ENCODE assay signal across 8 mouse cellular contexts in the genomic region with DNA sequence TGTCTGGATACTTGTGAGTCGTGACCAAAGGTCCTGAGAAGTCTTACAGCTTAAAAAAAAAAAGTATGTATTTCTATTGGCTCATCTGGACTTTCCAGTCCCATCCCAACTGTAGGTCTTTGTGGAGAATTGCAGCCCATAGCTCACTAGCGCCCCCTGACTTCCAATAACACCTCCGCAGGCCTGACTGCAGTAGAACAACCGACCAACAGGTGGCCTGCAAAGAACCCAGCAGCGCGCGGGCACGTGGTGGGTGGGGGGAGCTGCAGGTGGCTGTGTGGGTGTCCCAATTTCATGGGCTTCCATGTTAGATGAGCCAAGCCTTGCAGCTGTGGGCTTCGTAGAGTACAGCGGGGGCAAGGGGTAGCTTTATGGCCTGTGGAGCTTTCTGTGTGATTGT.
A peak's percentile ranks its signal among the peaks of the same experiment; 100 is the strongest.
DNase-seq lines count a peak whose midpoint lies in the region; ATAC-seq and TF ChIP-seq lines count a peak whose summit lies in the region.

No protein-coding gene starts in this region.

- peak; percentile 59 to 64 for DNase-seq in heart, adult 2 months
- peak; percentile 49 for DNase-seq in WW6 (ENCODE audit: low read depth, low spot score)
- peak; percentile 68 for DNase-seq in embryo, embryonic 9.5 days (ENCODE audit: extremely low spot score)
- DNase-seq in intestine, embryonic 14.5 days (ENCODE audit: low spot score) = peak; percentile 74
- peak; percentile 84 for DNase-seq in limb, embryonic 10.5 days (ENCODE audit: low spot score)
- peak; percentile 70 to 83 for DNase-seq in natural killer cell, adult 2 months (ENCODE audit: low spot score in 2 of 2)

- H3K4me3 ChIP-seq in heart, adult 2 months = no peak overlapping the region
- H3K4me3 ChIP-seq in heart, embryonic 11.5 days (ENCODE audit: low read depth, low read length) = no peak overlapping the region
- H3K4me3 ChIP-seq in intestine, embryonic 14.5 days (ENCODE audit: low read depth, low read length) = no peak overlapping the region
- H3K4me3 ChIP-seq in limb, embryonic 10.5 days = peak overlapping the region; percentile 7; the same call in 1 of the 2 replicates
- no peak overlapping the region for H3K4me3 ChIP-seq in testis, adult 2 months (ENCODE audit: control insufficient read depth, low read depth, low read length)

- TF ChIP-seq EP300 in heart, adult 2 months (IDR thresholded peaks at IDR 0.05; ENCODE audit: insufficient read depth, low read depth, low read length) = 0 out of 2 replicates have a peak, but pooled peaks have one; percentile 26

- no peak overlapping the region for H3K9ac ChIP-seq in heart, adult 2 months (ENCODE audit: low read depth, low read length)
- H3K9ac ChIP-seq in heart, embryonic 11.5 days (ENCODE audit: low read depth, low read length) = no peak overlapping the region
- no peak overlapping the region for H3K9ac ChIP-seq in intestine, embryonic 14.5 days (ENCODE audit: low read length)

- no peak overlapping the region for H3K4me2 ChIP-seq in heart, embryonic 11.5 days
- no peak overlapping the region for H3K4me2 ChIP-seq in intestine, embryonic 14.5 days (ENCODE audit: low read length)

- intact Hi-C loops in heart, adult 2 months (cut with DNase I) = loop anchor here (1.0 kb wide), 1 partner anchor 161 kb away; no protein-coding TSS in a partner anchor

- ATAC-seq in heart, embryonic 11.5 days (replicated peaks; ENCODE audit: insufficient number of reproducible peaks, low FRiP score, low TSS enrichment) = no peak
- ATAC-seq in intestine, embryonic 14.5 days (replicated peaks; ENCODE audit: low FRiP score, low TSS enrichment, low read depth) = peak; percentile 30; the same call in 1 of the 2 replicates

- no peaks in the 10 kb centered on the region for H3K79me2 ChIP-seq in heart, adult 2 months (replicated peaks; ENCODE audit: control insufficient read depth, insufficient read depth, low read length)

- H3K4me1 ChIP-seq in heart, adult 2 months (ENCODE audit: control insufficient read depth, insufficient read depth, low read length) = no peaks in the 10 kb centered on the region; the same call in 1 of the 2 replicates
- peaks cover 6% of the 10 kb centered on the region; the same call in 1 of the 2 replicates for H3K4me1 ChIP-seq in heart, embryonic 11.5 days (ENCODE audit: control insufficient read depth, insufficient read depth, low read length)
- peaks cover 20% of the 10 kb centered on the region for H3K4me1 ChIP-seq in intestine, embryonic 14.5 days (replicated peaks; ENCODE audit: control insufficient read depth, insufficient read depth, low read length)
- peaks cover 18% of the 10 kb centered on the region for H3K4me1 ChIP-seq in limb, embryonic 10.5 days
- peaks cover 6% of the 10 kb centered on the region for H3K4me1 ChIP-seq in testis, adult 2 months (ENCODE audit: control insufficient read depth, insufficient read depth, low read length)

- peak; percentile 92 for TF ChIP-seq CTCF in heart, adult 2 months (IDR thresholded peaks at IDR 0.05)
- TF ChIP-seq CTCF in testis, adult 2 months (IDR thresholded peaks at IDR 0.05; ENCODE audit: control insufficient read depth, insufficient read depth, insufficient replicate concordance, low read depth, low read length) = peak; percentile 90

- H3K27me3 ChIP-seq in heart, adult 2 months (ENCODE audit: control insufficient read depth, insufficient read depth, low read length) = no peaks in the 10 kb centered on the region
- no peaks in the 10 kb centered on the region for H3K27me3 ChIP-seq in heart, embryonic 11.5 days (ENCODE audit: control insufficient read depth, insufficient read depth, low read length)
- no peaks in the 10 kb centered on the region for H3K27me3 ChIP-seq in intestine, embryonic 14.5 days (replicated peaks; ENCODE audit: control insufficient read depth, insufficient read depth, low read length)
- no peaks in the 10 kb centered on the region for H3K27me3 ChIP-seq in limb, embryonic 10.5 days (ENCODE audit: low read depth, poor library complexity, severe bottlenecking)
- no peaks in the 10 kb centered on the region for H3K27me3 ChIP-seq in testis, adult 2 months (ENCODE audit: control insufficient read depth, insufficient read depth, low read length)

- no peak for TF ChIP-seq POLR2A in heart, adult 2 months (IDR thresholded peaks at IDR 0.05; ENCODE audit: insufficient read depth, low read depth, low read length)
- TF ChIP-seq POLR2A in testis, adult 2 months (IDR thresholded peaks at IDR 0.05; ENCODE audit: control insufficient read depth, low read depth, low read length) = no peak

- H3K36me3 ChIP-seq in heart, adult 2 months (ENCODE audit: control insufficient read depth, insufficient read depth, low read length) = no peaks in the 10 kb centered on the region
- H3K36me3 ChIP-seq in heart, embryonic 11.5 days (ENCODE audit: control insufficient read depth, insufficient read depth, low read length) = no peaks in the 10 kb centered on the region
- no peaks in the 10 kb centered on the region for H3K36me3 ChIP-seq in intestine, embryonic 14.5 days (ENCODE audit: control insufficient read depth, insufficient read depth, low read length)
- no peaks in the 10 kb centered on the region for H3K36me3 ChIP-seq in limb, embryonic 10.5 days
- no peaks in the 10 kb centered on the region for H3K36me3 ChIP-seq in testis, adult 2 months (ENCODE audit: control insufficient read depth, insufficient read depth, low read length)

- no peak overlapping the region for H3K27ac ChIP-seq in heart, adult 2 months
- H3K27ac ChIP-seq in heart, embryonic 11.5 days (ENCODE audit: low read depth, low read length) = no peak overlapping the region
- no peak overlapping the region for H3K27ac ChIP-seq in intestine, embryonic 14.5 days (ENCODE audit: low read depth)
- peak overlapping the region; percentile 37; the same call in 1 of the 2 replicates for H3K27ac ChIP-seq in limb, embryonic 10.5 days
- no peak overlapping the region for H3K27ac ChIP-seq in testis, adult 2 months (ENCODE audit: control insufficient read depth, insufficient read depth, low read depth, low read length)

- no peaks in the 10 kb centered on the region for H3K9me3 ChIP-seq in heart, embryonic 11.5 days (replicated peaks; ENCODE audit: control insufficient read depth, low read length)
- no peaks in the 10 kb centered on the region for H3K9me3 ChIP-seq in intestine, embryonic 14.5 days (ENCODE audit: control insufficient read depth, low read length)
- no peaks in the 10 kb centered on the region for H3K9me3 ChIP-seq in limb, embryonic 10.5 days (replicated peaks)

- 37% methylated on average over 10 of the region's 10 CpGs for WGBS in heart, adult 2 months
- 17% methylated on average over 10 of the region's 10 CpGs for WGBS in heart, embryonic 11.5 days (ENCODE audit: insufficient replicate concordance)
- WGBS in intestine, embryonic 14.5 days = 19% methylated on average over 10 of the region's 10 CpGs
- 13% methylated on average over 10 of the region's 10 CpGs for WGBS in limb, embryonic 10.5 days
